In the genomic region with DNA sequence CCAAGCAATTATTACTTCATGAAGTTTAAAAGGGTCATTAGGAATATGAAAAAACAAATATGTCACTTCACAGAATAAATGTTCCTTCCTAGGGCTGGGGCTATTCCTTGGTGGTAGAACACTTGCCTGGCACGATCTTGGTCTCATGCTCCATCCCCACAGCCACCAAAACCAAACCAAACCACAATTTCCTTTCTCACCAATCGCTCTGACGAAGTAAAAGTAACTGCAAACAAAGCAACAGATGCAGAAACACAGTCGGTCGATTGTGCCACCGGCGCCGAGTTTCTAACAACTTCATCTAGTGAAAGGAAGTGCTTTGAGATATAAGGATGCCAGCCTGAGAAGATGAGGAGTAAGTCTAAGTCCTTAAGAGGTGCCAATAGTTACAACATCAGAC, we compare ENCODE assay signal across 20 mouse cellular contexts. TPM values are rescaled to one million over a fixed set of nuclear protein-coding genes. Genes with fewer than 3 reads are reported as not detected.
DNase-seq lines count a peak whose midpoint lies in the region; ATAC-seq lines count a peak whose summit lies in the region.
"Had no signal": no experiment of that assay in that cellular context is flagged by ENCODE, and none has a peak within 500 bp of the region (broad histone marks: within the 10 kb centered on the region; RNA-seq: fewer than 3 reads in every experiment).

No protein-coding gene starts in this region.

- peaks cover 11 to 12% of the 10 kb centered on the region in 2 experiments for H3K4me1 ChIP-seq in heart, embryonic 14.5 days (ENCODE audit: control insufficient read depth in 2 of 2, insufficient read depth in 2 of 2, low read length in 2 of 2)
- H3K4me1 ChIP-seq in limb, embryonic 10.5 days, result no peaks in the 10 kb centered on the region

- DNase-seq in heart, postnatal 14 days, result no peak
- peak; percentile 83 for DNase-seq in CD4-positive helper T cell, adult 2 months (ENCODE audit: low read depth, low spot score)
- DNase-seq in thymus, adult 18-20 months, result peak; percentile 21 to 54
- no peak for DNase-seq in left cerebral cortex, adult 18-20 months (ENCODE audit: low spot score in 2 of 2)
- DNase-seq in limb, embryonic 10.5 days (ENCODE audit: low spot score), result no peak
- no peak for DNase-seq in frontal cortex, postnatal 25 days (ENCODE audit: low spot score in 2 of 2)
- DNase-seq: cerebellum, adult 8-10 months; embryo, embryonic 11 days; gastrocnemius, postnatal 14 days; kidney, postnatal 4 days; liver, postnatal 0 days had no signal

- no peak overlapping the region for H3K4me2 ChIP-seq in heart, embryonic 14.5 days (ENCODE audit: low read length)
- H3K4me2 ChIP-seq: limb, embryonic 13.5 days; neural tube, embryonic 15.5 days had no signal

- WGBS in heart, embryonic 14.5 days, result 88% methylated on average over 8 of the region's 8 CpGs
- WGBS in limb, embryonic 10.5 days, result 94% methylated on average over 8 of the region's 8 CpGs

- intact Hi-C loops in heart, postnatal 14 days (cut with DNase I), result no loop called here

- H3K27me3 ChIP-seq in heart, embryonic 14.5 days (ENCODE audit: control insufficient read depth, insufficient read depth, low read length), result no peaks in the 10 kb centered on the region
- H3K27me3 ChIP-seq in limb, embryonic 10.5 days (ENCODE audit: low read depth, poor library complexity, severe bottlenecking), result no peaks in the 10 kb centered on the region
- H3K27me3 ChIP-seq: CH12.LX; limb, embryonic 13.5 days; neural tube, embryonic 15.5 days had no signal

- no peak overlapping the region for H3K9ac ChIP-seq in heart, embryonic 14.5 days (ENCODE audit: low read length)
- H3K9ac ChIP-seq: limb, embryonic 13.5 days; liver, postnatal 0 days; neural tube, embryonic 15.5 days had no signal

- H3K27ac ChIP-seq in heart, embryonic 14.5 days (replicated peaks in 1 of 2; ENCODE audit: control insufficient read depth in 1 of 2, insufficient read depth in 1 of 2, low read depth in 2 of 2, low read length in 2 of 2), result peak overlapping the region; percentile 54 to 69; a peak in 3 of 4 replicates
- H3K27ac ChIP-seq in limb, embryonic 10.5 days, result no peak overlapping the region
- H3K27ac ChIP-seq: limb, embryonic 13.5 days; macrophage; neural tube, embryonic 15.5 days had no signal

- peaks cover 30% of the 10 kb centered on the region for H3K36me3 ChIP-seq in heart, embryonic 14.5 days (ENCODE audit: control insufficient read depth, insufficient read depth, low read length)
- H3K36me3 ChIP-seq in limb, embryonic 10.5 days, result peaks cover 76% of the 10 kb centered on the region

- no peaks in the 10 kb centered on the region for H3K9me3 ChIP-seq in heart, embryonic 14.5 days (ENCODE audit: control insufficient read depth, low read length)
- H3K9me3 ChIP-seq in limb, embryonic 10.5 days (replicated peaks), result no peaks in the 10 kb centered on the region
- H3K9me3 ChIP-seq: limb, embryonic 13.5 days; neural tube, embryonic 15.5 days had no signal

- ATAC-seq in heart, embryonic 14.5 days (ENCODE audit: insufficient number of reproducible peaks, insufficient read depth, low FRiP score, low read depth), result no peak
- peak; percentile 64 to 69 for ATAC-seq in hematopoietic stem cell, adult 5-6 weeks (replicated peaks in 1 of 2; ENCODE audit: insufficient read depth in 1 of 2, low FRiP score in 2 of 2, low TSS enrichment in 1 of 2, low read depth in 1 of 2, poor library complexity in 2 of 2, severe bottlenecking in 2 of 2)
- ATAC-seq: forebrain, embryonic 16.5 days; intestine, postnatal 0 days; liver, postnatal 0 days; midbrain, embryonic 16.5 days had no signal

- H3K4me3 ChIP-seq in heart, embryonic 14.5 days (ENCODE audit: control insufficient read depth in 1 of 2, insufficient read depth in 1 of 2, low read depth in 1 of 2, low read length in 2 of 2), result no peak overlapping the region
- no peak overlapping the region for H3K4me3 ChIP-seq in limb, embryonic 10.5 days
- H3K4me3 ChIP-seq: limb, embryonic 13.5 days; neural tube, embryonic 15.5 days had no signal

RNA-seq across cellular contexts. Expression of a gene that starts 20.6 kb away (rescaled TPM):
- polyA plus RNA-seq in heart, embryonic 14.5 days (2014; fragmentation: Nextera tagmentation; extraction: Ambion mirVana), result 29.3 and 33.3 TPM in 2 replicates
- 10 to 100 TPM; 16.9 to 20.5 TPM for total RNA-seq in heart, postnatal 14 days (2021)
- total RNA-seq in hematopoietic stem cell, adult 5-6 weeks (2017), result 30.1 and 32.2 TPM in 2 replicates
- total RNA-seq in left cerebral cortex, adult 18-20 months (2021), result 10 to 100 TPM; 53.3 to 57.0 TPM
- polyA plus RNA-seq in limb, embryonic 10.5 days (2016; fragmentation: Nextera tagmentation; extraction: Ambion mirVana), result 17.3 and 20.1 TPM in 2 replicates

RNA-seq across cellular contexts. Expression of a gene that starts 21.6 kb away (rescaled TPM):
- polyA plus RNA-seq in heart, embryonic 14.5 days (2014; fragmentation: Nextera tagmentation; extraction: Ambion mirVana), result 225 and 227 TPM in 2 replicates
- total RNA-seq in heart, postnatal 14 days (2021), result 100 to 1,000 TPM; 146 to 148 TPM
- 98.0 and 117 TPM in 2 replicates for total RNA-seq in hematopoietic stem cell, adult 5-6 weeks (2017)
- total RNA-seq in left cerebral cortex, adult 18-20 months (2021), result 10 to 100 TPM; 45.6 to 51.7 TPM
- polyA plus RNA-seq in limb, embryonic 10.5 days (2016; fragmentation: Nextera tagmentation; extraction: Ambion mirVana), result 293 and 316 TPM in 2 replicates

Comparison
In these comparisons a context has a peak if more than half of its experiments do, and no peak if none do; other contexts are left out.
1. DNase-seq: peak in CD4-positive helper T cell, adult 2 months (single experiment) and thymus, adult 18-20 months (2 of 2); none in heart, postnatal 14 days (0 of 2), left cerebral cortex, adult 18-20 months (0 of 2), limb, embryonic 10.5 days (single experiment) and frontal cortex, postnatal 25 days (0 of 2).